Mouse (Mus musculus): ENCODE measurements at regions not wholly inside any gene's neighbourhood (a gene's known extent, or its start where the extent isn't known, plus 50 kb on each side); places are given as distances from the start of the nearest gene placed in this dataset.
"Not testable (repeated sequence)": the region's sequence is repeated elsewhere in the genome, so short reads cannot be mapped to it uniquely, and the experiment has no call there.

DNA sequence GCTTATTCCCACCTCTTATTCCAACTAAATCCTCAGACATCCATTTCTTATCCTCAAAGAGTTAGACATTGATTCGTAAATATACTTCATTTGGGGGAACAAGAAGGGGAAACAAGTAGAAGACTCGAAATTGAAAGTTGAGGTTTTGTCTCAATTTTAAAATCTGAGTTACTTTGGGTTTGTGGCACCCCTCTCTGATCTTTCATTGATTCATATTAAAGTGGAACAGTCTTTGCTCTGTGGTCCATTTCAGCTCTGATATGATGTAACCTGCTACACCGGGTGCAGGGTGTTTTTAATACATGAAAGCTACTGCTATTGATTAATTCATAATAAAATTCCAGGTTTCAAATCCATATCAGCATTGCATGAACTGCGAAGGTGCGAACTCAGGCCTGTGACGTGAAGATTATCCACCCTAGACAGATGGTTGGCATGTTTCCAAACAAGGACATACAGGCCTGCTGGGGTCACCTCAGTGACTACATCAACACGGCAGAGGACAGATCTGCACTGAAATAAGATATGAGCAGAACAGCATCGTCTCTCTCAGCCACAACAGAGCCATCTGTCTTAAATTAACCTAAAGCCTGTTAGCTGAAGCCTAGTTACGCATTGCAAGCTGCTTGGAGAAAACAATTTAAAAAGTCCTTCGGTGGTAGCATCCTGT lies 101.5 kb upstream of the Prlr start:
- Histone ChIP-seq H3K4me2 (ENCODE audit: low read length) (no peak overlapping the region), H3K4me1 (ENCODE audit: control insufficient read depth, insufficient read depth, low read length) (no peaks in the 10 kb centered on the region), H3K9ac (ENCODE audit: low read length) (no peak overlapping the region), H3K27ac (ENCODE audit: low read depth, low read length) (no peak overlapping the region), H3K27me3 (replicated peaks; ENCODE audit: control insufficient read depth, insufficient read depth, low read length) (no peaks in the 10 kb centered on the region), H3K4me3 (ENCODE audit: low read depth, low read length) (no peak overlapping the region), H3K9me3 (replicated peaks; ENCODE audit: control insufficient read depth, low read length) (no peaks in the 10 kb centered on the region), H3K36me3 (ENCODE audit: control insufficient read depth, insufficient read depth, low read length) (no peaks in the 10 kb centered on the region)
- ATAC-seq (peak; percentile 79), DNase-seq (ENCODE audit: low spot score) (peak; percentile 42)
- 68% methylated on average over 10 of the region's 10 CpGs for WGBS

DNA sequence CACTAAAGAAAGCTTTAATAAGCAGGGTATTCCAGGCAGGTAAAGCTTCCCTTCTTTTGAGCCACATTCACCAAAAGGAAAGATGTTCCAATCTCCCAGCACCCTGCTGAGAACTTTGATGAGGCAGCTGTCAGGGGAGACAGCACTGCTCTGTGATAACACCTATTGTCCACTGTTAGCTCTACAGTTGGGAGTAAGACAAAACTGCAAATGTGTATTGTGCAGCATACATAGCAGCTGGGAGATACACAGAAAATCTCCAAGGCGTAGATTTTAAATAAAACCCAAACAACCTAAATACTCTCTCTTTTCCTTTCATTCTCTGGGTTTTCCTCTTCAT lies 101.0 kb upstream of the Prlr start:
- 88% methylated on average over 1 of the region's 1 CpGs for WGBS
- ATAC-seq = peak; percentile 63
- DNase-seq (ENCODE audit: low spot score) = peak; percentile 42

DNA sequence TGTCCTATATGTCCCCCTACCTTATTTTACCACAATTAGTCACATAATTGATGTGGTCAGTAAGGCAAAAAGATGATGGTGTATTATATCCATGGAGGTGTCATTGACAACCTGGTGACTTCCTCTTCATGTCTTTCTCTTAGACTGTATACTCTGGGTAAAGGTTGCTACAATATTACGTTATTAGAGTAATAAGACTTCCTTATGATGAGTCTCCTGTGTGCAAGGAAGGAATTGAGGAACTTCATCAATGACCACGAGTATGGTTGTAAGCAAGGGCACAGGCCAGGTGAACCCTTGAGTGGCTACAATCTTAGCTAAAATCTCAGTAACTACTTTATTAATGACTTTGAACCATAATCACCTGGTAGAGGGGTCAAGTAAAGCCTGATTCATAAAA lies 98.6 kb upstream of the Prlr start:
- H3K4me1 ChIP-seq (ENCODE audit: control insufficient read depth, insufficient read depth, low read length) = no peaks in the 10 kb centered on the region
- no peak overlapping the region for H3K4me3 ChIP-seq (ENCODE audit: low read depth, low read length)
- H3K27me3 ChIP-seq (replicated peaks; ENCODE audit: control insufficient read depth, insufficient read depth, low read length) = no peaks in the 10 kb centered on the region
- no peaks in the 10 kb centered on the region for H3K9me3 ChIP-seq (replicated peaks; ENCODE audit: control insufficient read depth, low read length)
- H3K36me3 ChIP-seq (ENCODE audit: control insufficient read depth, insufficient read depth, low read length) = no peaks in the 10 kb centered on the region
- H3K9ac ChIP-seq (ENCODE audit: low read length) = no peak overlapping the region
- 86% methylated on average over 2 of the region's 2 CpGs for WGBS
- H3K4me2 ChIP-seq (ENCODE audit: low read length) = no peak overlapping the region
- no peak for ATAC-seq
- no peak overlapping the region for H3K27ac ChIP-seq (ENCODE audit: low read depth, low read length)
- DNase-seq (ENCODE audit: low spot score) = no peak

More for the DNA sequence above, 101.0 kb upstream of the Prlr start:
- Histone ChIP-seq H3K27me3 (replicated peaks; ENCODE audit: control insufficient read depth, insufficient read depth, low read length) (no peaks in the 10 kb centered on the region), H3K4me1 (ENCODE audit: control insufficient read depth, insufficient read depth, low read length) (no peaks in the 10 kb centered on the region), H3K9me3 (replicated peaks; ENCODE audit: control insufficient read depth, low read length) (no peaks in the 10 kb centered on the region), H3K27ac (ENCODE audit: low read depth, low read length) (no peak overlapping the region), H3K4me3 (ENCODE audit: low read depth, low read length) (no peak overlapping the region), H3K36me3 (ENCODE audit: control insufficient read depth, insufficient read depth, low read length) (no peaks in the 10 kb centered on the region), H3K9ac (ENCODE audit: low read length) (no peak overlapping the region), H3K4me2 (ENCODE audit: low read length) (no peak overlapping the region)

DNA sequence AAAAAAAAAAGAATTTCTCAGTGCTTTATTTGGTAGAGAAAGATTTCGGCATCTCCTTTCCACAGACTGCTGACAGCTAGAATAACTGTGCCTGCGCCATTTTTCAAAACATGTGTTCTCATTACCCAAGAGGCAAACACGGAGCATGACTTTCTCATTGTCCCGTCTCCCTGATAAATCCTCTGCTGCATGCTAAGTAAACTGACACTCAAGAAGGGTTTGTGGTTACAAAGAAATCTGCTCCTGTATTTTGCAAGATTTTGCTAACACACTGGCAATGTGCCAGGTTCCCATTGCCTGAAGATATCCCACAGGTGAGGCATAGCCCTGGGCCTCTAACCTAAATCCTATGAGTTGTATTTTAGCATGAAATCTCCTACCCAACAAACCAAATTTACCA lies 97.5 kb upstream of the Prlr start:
- 92% methylated on average over 4 of the region's 4 CpGs for WGBS
- H3K4me3 ChIP-seq (ENCODE audit: low read depth, low read length) = no peak overlapping the region
- no peak overlapping the region for H3K4me2 ChIP-seq (ENCODE audit: low read length)
- no peak overlapping the region for H3K27ac ChIP-seq (ENCODE audit: low read depth, low read length)
- no peaks in the 10 kb centered on the region for H3K27me3 ChIP-seq (replicated peaks; ENCODE audit: control insufficient read depth, insufficient read depth, low read length)
- H3K9me3 ChIP-seq (replicated peaks; ENCODE audit: control insufficient read depth, low read length) = no peaks in the 10 kb centered on the region
- H3K36me3 ChIP-seq (ENCODE audit: control insufficient read depth, insufficient read depth, low read length) = no peaks in the 10 kb centered on the region
- ATAC-seq (no peak), DNase-seq (ENCODE audit: low spot score) (no peak)
- H3K4me1 ChIP-seq (ENCODE audit: control insufficient read depth, insufficient read depth, low read length) = no peaks in the 10 kb centered on the region
- no peak overlapping the region for H3K9ac ChIP-seq (ENCODE audit: low read length)

DNA sequence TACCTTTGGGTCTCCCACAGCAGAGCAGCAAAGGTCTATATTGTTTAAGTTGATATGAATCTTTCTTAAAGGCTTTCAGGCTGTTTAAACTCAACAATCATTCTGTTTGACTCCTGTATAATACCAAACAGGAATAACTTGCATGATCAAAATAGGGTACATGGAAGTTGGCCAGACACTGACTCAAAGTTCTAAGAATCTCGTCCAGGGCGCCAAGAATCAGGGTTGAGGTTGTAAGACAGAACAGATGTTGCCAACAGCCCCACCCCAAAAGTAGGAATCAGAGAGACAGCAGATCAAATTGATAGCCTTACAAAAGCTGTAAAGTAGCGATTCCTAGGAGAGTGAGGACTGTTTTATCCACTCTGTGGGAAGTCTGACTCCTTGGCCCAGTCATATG lies 88.3 kb upstream of the Prlr start:
- no peaks in the 10 kb centered on the region for H3K27me3 ChIP-seq (replicated peaks; ENCODE audit: control insufficient read depth, insufficient read depth, low read length)
- H3K4me3 ChIP-seq (ENCODE audit: low read depth, low read length) = no peak overlapping the region
- H3K36me3 ChIP-seq (ENCODE audit: control insufficient read depth, insufficient read depth, low read length) = no peaks in the 10 kb centered on the region
- H3K9ac ChIP-seq (ENCODE audit: low read length) = no peak overlapping the region
- no peaks in the 10 kb centered on the region for H3K9me3 ChIP-seq (replicated peaks; ENCODE audit: control insufficient read depth, low read length)
- DNase-seq (ENCODE audit: low spot score) (no peak), ATAC-seq (no peak)
- 80% methylated on average over 3 of the region's 3 CpGs for WGBS
- no peaks in the 10 kb centered on the region for H3K4me1 ChIP-seq (ENCODE audit: control insufficient read depth, insufficient read depth, low read length)
- no peak overlapping the region for H3K4me2 ChIP-seq (ENCODE audit: low read length)
- no peak overlapping the region for H3K27ac ChIP-seq (ENCODE audit: low read depth, low read length)

DNA sequence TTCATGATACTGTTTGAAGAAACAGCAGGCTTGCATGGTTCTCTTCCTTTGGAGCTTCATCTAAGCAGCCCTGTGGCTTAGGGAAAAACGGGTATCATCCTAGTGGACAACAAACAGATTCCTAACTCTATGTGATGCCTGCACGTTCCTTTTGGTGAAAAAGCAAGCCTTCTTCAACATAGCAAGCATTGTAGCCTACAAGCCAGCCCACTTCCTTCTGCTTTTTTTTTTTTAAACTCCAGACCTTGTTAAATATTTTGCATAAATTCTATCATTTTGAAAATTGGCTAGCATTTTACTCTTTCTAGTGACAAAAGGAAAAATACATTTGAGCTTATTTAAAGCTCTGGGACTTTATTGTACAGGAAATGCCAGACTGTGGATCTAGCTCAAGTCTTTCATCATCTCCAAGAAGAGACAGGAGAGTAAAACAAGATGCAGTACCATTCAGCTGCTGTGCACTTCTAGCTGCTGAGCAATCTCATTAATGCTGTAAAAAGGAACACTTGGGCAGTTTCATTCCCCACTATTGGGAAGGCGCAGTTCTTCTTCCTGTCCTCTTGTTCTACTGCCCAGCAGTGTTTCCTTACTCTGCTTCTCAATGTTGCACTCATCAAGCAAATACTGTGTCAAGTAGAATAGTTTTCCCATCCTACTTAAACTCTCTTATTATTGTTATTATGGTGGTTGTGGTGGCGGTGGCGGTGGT lies 86.5 kb upstream of the Prlr start:
- DNase-seq (ENCODE audit: low spot score) = no peak
- 85% methylated on average over 5 of the region's 5 CpGs for WGBS
- no peak overlapping the region for H3K9ac ChIP-seq (ENCODE audit: low read length)
- no peak overlapping the region for H3K27ac ChIP-seq (ENCODE audit: low read depth, low read length)
- no peaks in the 10 kb centered on the region for H3K9me3 ChIP-seq (replicated peaks; ENCODE audit: control insufficient read depth, low read length)
- H3K27me3 ChIP-seq (replicated peaks; ENCODE audit: control insufficient read depth, insufficient read depth, low read length) = no peaks in the 10 kb centered on the region
- H3K4me2 ChIP-seq (ENCODE audit: low read length) = no peak overlapping the region
- H3K4me3 ChIP-seq (ENCODE audit: low read depth, low read length) = no peak overlapping the region
- no peaks in the 10 kb centered on the region for H3K36me3 ChIP-seq (ENCODE audit: control insufficient read depth, insufficient read depth, low read length)
- no peak for ATAC-seq
- no peaks in the 10 kb centered on the region for H3K4me1 ChIP-seq (ENCODE audit: control insufficient read depth, insufficient read depth, low read length)

- H3K9ac ChIP-seq (ENCODE audit: low read length) = no peak overlapping the region
- no peaks in the 10 kb centered on the region for H3K36me3 ChIP-seq (ENCODE audit: control insufficient read depth, insufficient read depth, low read length)
- 85% methylated on average over 2 of the region's 2 CpGs for WGBS
- ATAC-seq (no peak), DNase-seq (ENCODE audit: low spot score) (no peak)
- no peaks in the 10 kb centered on the region for H3K4me1 ChIP-seq (ENCODE audit: control insufficient read depth, insufficient read depth, low read length)
- H3K4me2 ChIP-seq (ENCODE audit: low read length) = no peak overlapping the region
- H3K27me3 ChIP-seq (replicated peaks; ENCODE audit: control insufficient read depth, insufficient read depth, low read length) = no peaks in the 10 kb centered on the region
- no peak overlapping the region for H3K4me3 ChIP-seq (ENCODE audit: low read depth, low read length)
- H3K27ac ChIP-seq (ENCODE audit: low read depth, low read length) = no peak overlapping the region
- H3K9me3 ChIP-seq (replicated peaks; ENCODE audit: control insufficient read depth, low read length) = no peaks in the 10 kb centered on the region
Observed at GRCm38 (mm10) chr15:10103350-10103749, 73.7 kb upstream of the Prlr start.

DNA sequence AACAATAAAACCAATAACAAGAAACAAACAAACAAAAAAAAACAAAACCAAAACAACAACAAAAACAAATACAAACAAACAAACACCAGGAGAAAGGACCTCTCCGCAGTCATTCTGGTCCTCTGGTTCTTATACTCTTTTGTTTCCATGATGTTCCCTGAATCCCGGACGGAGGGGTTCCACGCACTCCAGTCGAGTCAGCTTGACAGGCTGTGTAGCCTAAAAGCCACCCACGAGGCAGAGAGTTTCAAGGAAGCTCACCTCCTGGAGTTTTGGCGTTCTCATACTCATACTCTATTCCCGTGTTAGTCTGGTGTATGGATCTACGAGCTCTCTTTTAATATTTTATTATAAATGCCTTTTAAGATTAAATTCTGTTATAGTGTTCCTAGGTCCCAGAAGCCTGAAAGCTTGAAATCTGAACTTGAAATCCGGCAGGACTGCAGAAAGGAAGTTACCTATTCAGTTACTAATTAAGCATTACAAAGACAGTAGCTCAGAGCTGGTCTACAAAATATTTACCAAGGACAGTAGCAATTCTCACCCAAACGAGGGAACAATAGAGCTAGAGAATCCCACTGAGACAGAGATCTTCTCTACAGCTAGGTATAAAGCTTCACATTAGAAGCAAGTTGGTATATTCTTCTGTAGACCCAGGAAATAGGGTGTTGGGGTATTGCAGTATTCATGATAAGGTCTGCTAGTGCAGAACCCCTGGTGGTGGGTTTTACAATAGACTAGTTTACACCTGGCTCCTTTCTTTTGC lies 71.6 kb upstream of the Prlr start:
- not testable (repeated sequence) for DNase-seq (ENCODE audit: low spot score); H3K4me2 ChIP-seq (ENCODE audit: low read length)
- 62% methylated on average over 11 of the region's 11 CpGs for WGBS

DNA sequence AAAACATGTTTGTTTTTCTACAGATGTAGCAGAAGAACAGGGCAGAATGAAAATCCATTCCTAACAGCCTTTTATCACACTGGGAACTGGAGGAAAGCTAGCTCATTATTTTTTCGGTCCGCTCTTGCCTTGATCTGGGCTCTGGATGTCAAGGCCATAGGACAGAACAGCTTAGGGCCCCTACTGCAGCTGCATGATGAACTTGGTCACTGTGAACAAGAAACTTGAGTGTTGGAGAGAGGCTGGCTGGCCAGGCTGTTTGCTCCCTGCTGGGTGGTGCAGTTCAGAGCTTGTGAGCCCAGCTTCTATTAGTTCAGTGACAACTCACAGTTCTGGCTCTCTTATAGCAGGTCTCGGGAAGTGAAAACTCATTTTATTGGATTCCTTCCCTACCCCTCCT lies 70.2 kb upstream of the Prlr start:
- no peak for ATAC-seq
- Histone ChIP-seq H3K9ac (ENCODE audit: low read length) (no peak overlapping the region), H3K9me3 (replicated peaks; ENCODE audit: control insufficient read depth, low read length) (no peaks in the 10 kb centered on the region), H3K4me1 (ENCODE audit: control insufficient read depth, insufficient read depth, low read length) (no peaks in the 10 kb centered on the region), H3K4me2 (ENCODE audit: low read length) (no peak overlapping the region), H3K36me3 (ENCODE audit: control insufficient read depth, insufficient read depth, low read length) (no peaks in the 10 kb centered on the region), H3K27me3 (replicated peaks; ENCODE audit: control insufficient read depth, insufficient read depth, low read length) (no peaks in the 10 kb centered on the region), H3K4me3 (ENCODE audit: low read depth, low read length) (no peak overlapping the region), H3K27ac (ENCODE audit: low read depth, low read length) (no peak overlapping the region)
- WGBS = 89% methylated on average over 3 of the region's 3 CpGs
- no peak for DNase-seq (ENCODE audit: low spot score)

More for the DNA sequence above, 71.6 kb upstream of the Prlr start:
- not testable (repeated sequence) for ATAC-seq; H3K27me3 ChIP-seq (replicated peaks; ENCODE audit: control insufficient read depth, insufficient read depth, low read length); H3K36me3 ChIP-seq (ENCODE audit: control insufficient read depth, insufficient read depth, low read length); H3K9me3 ChIP-seq (replicated peaks; ENCODE audit: control insufficient read depth, low read length); H3K9ac ChIP-seq (ENCODE audit: low read length); H3K27ac ChIP-seq (ENCODE audit: low read depth, low read length); H3K4me1 ChIP-seq (ENCODE audit: control insufficient read depth, insufficient read depth, low read length); H3K4me3 ChIP-seq (ENCODE audit: low read depth, low read length)

Data from forebrain, embryonic 14.5 days (tissue).